Mouse (Mus musculus): Measurements from ENCODE around the gene Wdfy3. TPM values are rescaled to one million over a fixed set of nuclear protein-coding genes. Genes with fewer than 3 reads are reported as not detected.

Gene Wdfy3
- polyA plus RNA-seq (2015; fragmentation: Illumina TruSeq; extraction: RNeasy Lipid Tissue Mini Kit (QIAGEN cat#74804); ENCODE audit: low read depth, low replicate concordance), result 47.9 TPM

DNA sequence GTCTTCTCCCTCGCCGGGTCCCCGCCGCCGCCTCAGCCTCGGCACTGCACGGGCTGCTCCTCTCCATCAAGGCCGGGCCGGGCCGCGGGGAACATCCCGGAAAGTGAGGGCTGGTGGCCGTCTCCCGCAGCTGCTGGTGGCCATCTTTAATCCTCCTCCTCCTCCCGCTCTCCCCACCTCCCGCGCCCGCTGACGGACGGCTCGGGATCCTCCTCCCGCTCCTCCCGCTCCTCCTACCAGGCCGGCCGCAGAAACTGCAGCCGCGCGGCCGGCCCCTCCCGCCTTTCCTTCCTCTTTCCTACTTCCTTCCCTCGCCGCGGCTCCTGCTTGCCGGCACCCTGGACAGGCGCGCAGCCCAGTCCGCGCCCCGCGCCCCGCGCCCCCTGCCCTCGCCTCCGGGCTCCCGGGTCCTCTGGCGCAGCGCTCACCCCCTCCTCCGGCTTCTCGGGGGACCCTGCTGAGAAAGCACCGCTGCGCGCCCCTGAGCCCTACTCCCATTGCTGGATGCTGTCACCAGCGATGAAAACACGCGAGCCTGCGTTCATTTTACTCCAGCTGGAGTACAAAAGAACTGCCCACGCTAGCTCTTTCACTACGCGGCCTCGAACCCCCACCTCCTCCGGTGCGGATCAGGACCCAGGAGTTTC lies at the start of gene Wdfy3:
Wdfy3 (minus strand) TSS at position 155 of the 647 bp plus-strand sequence.

